Mouse (Mus musculus) myocyte (in vitro differentiated cells): Measurements from ENCODE around the gene Lamb1. TPM values are rescaled to one million over a fixed set of nuclear protein-coding genes. Genes with fewer than 3 reads are reported as not detected.

Experiments
- H3K27me3 ChIP-seq: one replicate; pipeline ENCODE4 v1.6.1; 2011; ENCODE audit not compliant: control insufficient read depth, insufficient read depth, insufficient read length
- H3K36me3 ChIP-seq: one replicate; pipeline ENCODE4 v1.6.1; 2011; ENCODE audit not compliant: control insufficient read depth, insufficient read depth
- H3K4me2 ChIP-seq: one replicate; pipeline ENCODE4 v1.6.1; 2011; ENCODE audit warnings: low read depth, control low read depth
- H3K4me3 ChIP-seq: one replicate; pipeline ENCODE4 v1.5.1; 2011; ENCODE audit warnings: mild to moderate bottlenecking, control low read depth, moderate library complexity
- H3K79me2 ChIP-seq: one replicate; pipeline ENCODE4 v1.6.1; 2011; ENCODE audit not compliant: control insufficient read depth, insufficient read depth
- H3ac ChIP-seq: one replicate; pipeline ENCODE4 v1.6.1; 2011; ENCODE audit not compliant: control insufficient read depth, insufficient read length
- CEBPB ChIP-seq: IDR thresholded peaks from 2 replicates; pipeline ENCODE4 v1.6.1; 2011; ENCODE audit warnings: mild to moderate bottlenecking, moderate library complexity; ENCODE audit not compliant: poor library complexity, insufficient read depth, severe bottlenecking
- E2F4 ChIP-seq: IDR thresholded peaks from one replicate; pipeline ENCODE4 v1.6.1; 2011; ENCODE audit warnings: mild to moderate bottlenecking, control low read depth, moderate library complexity; ENCODE audit not compliant: insufficient read depth
- MAX ChIP-seq: IDR thresholded peaks from one replicate; pipeline ENCODE4 v1.6.1; 2011; ENCODE audit warnings: low read depth, mild to moderate bottlenecking, control low read depth
- MYOD1 ChIP-seq, 3 experiments: IDR thresholded peaks; one replicate each; pipeline ENCODE4 v1.6.1; 2011; ENCODE audit warnings: control low read depth in 2 of 3, low read depth in 2 of 3, mild to moderate bottlenecking in 2 of 3, moderate library complexity in 1 of 3; ENCODE audit not compliant: insufficient read length in 2 of 3, control insufficient read depth in 1 of 3
- MYOG ChIP-seq, 3 experiments: IDR thresholded peaks; one replicate each; pipeline ENCODE4 v1.6.1; 2011; ENCODE audit warnings: control low read depth in 2 of 3, low read depth in 2 of 3, mild to moderate bottlenecking in 2 of 3; ENCODE audit not compliant: insufficient read length in 2 of 3, control insufficient read depth in 1 of 3, insufficient read depth in 1 of 3
- POLR2A ChIP-seq: IDR thresholded peaks from one replicate; pipeline ENCODE4 v1.6.1; 2011; ENCODE audit warnings: low read depth, mild to moderate bottlenecking, control low read depth, moderate library complexity; ENCODE audit not compliant: insufficient read length
- POLR2AphosphoS2 ChIP-seq: IDR thresholded peaks from one replicate; pipeline ENCODE4 v1.6.1; 2011; ENCODE audit warnings: low read depth, control low read depth; ENCODE audit not compliant: insufficient read length
- REST ChIP-seq: IDR thresholded peaks from one replicate; pipeline ENCODE4 v1.6.1; 2011; ENCODE audit warnings: mild to moderate bottlenecking, control low read depth, moderate library complexity; ENCODE audit not compliant: insufficient read depth, insufficient read length
- SRF ChIP-seq: IDR thresholded peaks from one replicate; pipeline ENCODE4 v1.6.1; 2011; ENCODE audit warnings: low read depth; ENCODE audit not compliant: control insufficient read depth, insufficient read length
- TCF12 ChIP-seq: IDR thresholded peaks from one replicate; pipeline ENCODE4 v1.6.1; 2011; ENCODE audit warnings: mild to moderate bottlenecking, control low read depth; ENCODE audit not compliant: poor library complexity, insufficient read depth, severe bottlenecking
- TCF3 ChIP-seq: IDR thresholded peaks from one replicate; pipeline ENCODE4 v1.6.1; 2011; ENCODE audit warnings: low read depth, control low read depth; ENCODE audit not compliant: insufficient read length
- USF1 ChIP-seq: IDR thresholded peaks from one replicate; pipeline ENCODE4 v1.6.1; 2011; ENCODE audit warnings: low read depth, mild to moderate bottlenecking, control low read depth, moderate library complexity
- polyA plus RNA-seq: library from polyadenylated mRNA; unstranded; fragments of >200 nt; fragmentation: generic; extraction: Trizol; gene quantifications from one replicate; pipeline ENCODE4 v1.2.1, GENCODE M21; 2012; ENCODE audit warnings: missing spikeins

Lamb1 gene
- polyA plus RNA-seq, 1 experiment = 69.4 TPM

- Histone ChIP-seq H3ac (no peak overlapping the region), H3K4me2 (no peak overlapping the region), H3K79me2 (no peaks in the 10 kb centered on the region), H3K4me3 (no peak overlapping the region), H3K27me3 (no peaks in the 10 kb centered on the region), H3K36me3 (no peaks in the 10 kb centered on the region)
- TF ChIP-seq REST (no peak), USF1 (peak; percentile 11)
These were observed 39.6 kb upstream of the Lamb1 start for GRCm38 (mm10) chr12:31225451-31225850.

GRCm38 (mm10) chr12:31227167-31227566 is 37.9 kb upstream of the Lamb1 start:
- TF ChIP-seq CEBPB = no peak
- no peak for TF ChIP-seq E2F4
- no peak for TF ChIP-seq POLR2A
- no peak for TF ChIP-seq REST
- no peak for TF ChIP-seq SRF
- TF ChIP-seq MAX = no peak
- no peak for TF ChIP-seq MYOD1 (IDR thresholded peaks at IDR 0.05; ENCODE audit: control insufficient read depth in 1 of 3, insufficient read length in 2 of 3, low read depth in 2 of 3)
- Histone ChIP-seq H3K36me3 (no peaks in the 10 kb centered on the region), H3ac (no peak overlapping the region), H3K27me3 (no peaks in the 10 kb centered on the region), H3K4me3 (no peak overlapping the region), H3K79me2 (no peaks in the 10 kb centered on the region), H3K4me2 (no peak overlapping the region)

GRCm38 (mm10) chr12:31228878-31229277 is 36.2 kb upstream of the Lamb1 start:
- Histone ChIP-seq H3K27me3 (no peaks in the 10 kb centered on the region), H3K79me2 (no peaks in the 10 kb centered on the region), H3K4me3 (no peak overlapping the region), H3K36me3 (no peaks in the 10 kb centered on the region), H3ac (no peak overlapping the region), H3K4me2 (no peak overlapping the region)
- TF ChIP-seq MAX (no peak), POLR2A (no peak), MYOD1 (IDR thresholded peaks at IDR 0.05; ENCODE audit: control insufficient read depth in 1 of 3, insufficient read length in 2 of 3, low read depth in 2 of 3) (no peak), E2F4 (no peak), REST (no peak), SRF (no peak), TCF12 (no peak), POLR2AphosphoS2 (no peak), USF1 (no peak), MYOG (IDR thresholded peaks at IDR 0.05; ENCODE audit: control insufficient read depth in 1 of 3, insufficient read depth in 1 of 3, insufficient read length in 2 of 3, low read depth in 2 of 3) (no peak), CEBPB (no peak), TCF3 (no peak)

GRCm38 (mm10) chr12:31232635-31233034 is 32.4 kb upstream of the Lamb1 start:
- no peaks in the 10 kb centered on the region for H3K79me2 ChIP-seq
- no peaks in the 10 kb centered on the region for H3K27me3 ChIP-seq
- H3K4me3 ChIP-seq = no peak overlapping the region
- no peak overlapping the region for H3ac ChIP-seq
- no peaks in the 10 kb centered on the region for H3K36me3 ChIP-seq
- H3K4me2 ChIP-seq = no peak overlapping the region
- TF ChIP-seq TCF3 (no peak), CEBPB (no peak), REST (no peak), POLR2A (no peak), E2F4 (no peak), MAX (no peak), SRF (no peak), MYOG (IDR thresholded peaks at IDR 0.05; ENCODE audit: control insufficient read depth in 1 of 3, insufficient read depth in 1 of 3, insufficient read length in 2 of 3, low read depth in 2 of 3) (no peak), USF1 (no peak), TCF12 (no peak)

- no peaks in the 10 kb centered on the region for H3K36me3 ChIP-seq
- no peaks in the 10 kb centered on the region for H3K79me2 ChIP-seq
- no peak overlapping the region for H3K4me3 ChIP-seq
- H3ac ChIP-seq = no peak overlapping the region
- TF ChIP-seq POLR2AphosphoS2 (no peak), REST (no peak), MAX (no peak), TCF3 (no peak), USF1 (no peak), POLR2A (no peak), CEBPB (no peak), E2F4 (no peak), MYOD1 (IDR thresholded peaks at IDR 0.05; ENCODE audit: control insufficient read depth in 1 of 3, insufficient read length in 2 of 3, low read depth in 2 of 3) (no peak), MYOG (IDR thresholded peaks at IDR 0.05; ENCODE audit: control insufficient read depth in 1 of 3, insufficient read depth in 1 of 3, insufficient read length in 2 of 3, low read depth in 2 of 3) (no peak), SRF (no peak), TCF12 (no peak)
- H3K4me2 ChIP-seq = no peak overlapping the region
- no peaks in the 10 kb centered on the region for H3K27me3 ChIP-seq
These were observed 30.0 kb upstream of the Lamb1 start for GRCm38 (mm10) chr12:31235018-31235417.
